Mouse (Mus musculus) ES-Bruce4 (cell line): Measurements from ENCODE around the gene Gm10401. TPM values are rescaled to one million over a fixed set of nuclear protein-coding genes. Genes with fewer than 3 reads are reported as not detected.

Source experiments
- H3K27ac ChIP-seq: 2 replicates; pipeline ENCODE4 v1.5.1; 2012; ENCODE audit warnings: low read length, inconsistent platforms; ENCODE audit not compliant: insufficient read depth
- H3K27me3 ChIP-seq: 2 replicates; pipeline ENCODE4 v1.6.1; 2012; ENCODE audit warnings: mild to moderate bottlenecking, low read length, inconsistent platforms; ENCODE audit not compliant: control insufficient read depth, poor library complexity, insufficient read depth, severe bottlenecking
- H3K36me3 ChIP-seq: 2 replicates; pipeline ENCODE4 v1.6.1; 2012; ENCODE audit warnings: inconsistent platforms, mild to moderate bottlenecking, low read length, moderate library complexity; ENCODE audit not compliant: control insufficient read depth, poor library complexity, insufficient read depth, severe bottlenecking
- H3K4me1 ChIP-seq: one replicate; pipeline ENCODE4 v1.8.1; 2011; ENCODE audit warnings: low read length; ENCODE audit not compliant: control insufficient read depth, insufficient read depth
- H3K4me3 ChIP-seq: 2 replicates; pipeline ENCODE4 v1.5.1; 2011; ENCODE audit warnings: low read depth, mild to moderate bottlenecking, low read length
- H3K9ac ChIP-seq: 2 replicates; pipeline ENCODE4 v1.6.1; 2012; ENCODE audit warnings: low read depth, mild to moderate bottlenecking, inconsistent platforms; ENCODE audit not compliant: poor library complexity, severe bottlenecking
- H3K9me3 ChIP-seq: replicated peaks from 2 replicates; pipeline ENCODE4 v1.6.1; 2012; ENCODE audit warnings: mild to moderate bottlenecking, low read length, inconsistent platforms; ENCODE audit not compliant: control insufficient read depth, poor library complexity, insufficient read depth, severe bottlenecking
- CTCF ChIP-seq: IDR thresholded peaks from one replicate; pipeline ENCODE4 v1.8.1; 2011; ENCODE audit warnings: low read depth, low read length
- EP300 ChIP-seq: IDR thresholded peaks from 2 replicates; pipeline ENCODE4 v1.6.1; 2011; ENCODE audit warnings: low read depth, low read length; ENCODE audit not compliant: insufficient read depth
- POLR2A ChIP-seq: IDR thresholded peaks from one replicate; pipeline ENCODE4 v1.8.1; 2011; ENCODE audit warnings: low read length; ENCODE audit not compliant: insufficient read depth
- polyA plus RNA-seq: library from polyadenylated mRNA; stranded (reverse); fragments of >200 nt; gene quantifications from 2 replicates; pipeline ENCODE4 v1.2.4, GENCODE M21; 2011; ENCODE audit warnings: low read depth; ENCODE audit not compliant: missing spikeins, insufficient read depth, insufficient read length

Gene Gm10401
- polyA plus RNA-seq, 1 experiment, result not detected

GRCm38 (mm10) chr5:115053791-115054396, 44.2 kb downstream of the Gm10401 start:
- H3K9me3 ChIP-seq, result no peaks in the 10 kb centered on the region
- H3K4me1 ChIP-seq, result peaks cover 5% of the 10 kb centered on the region
- TF ChIP-seq CTCF (no peak), EP300 (no peak), POLR2A (no peak)
- H3K9ac ChIP-seq, result no peak overlapping the region
- H3K27ac ChIP-seq, result no peak overlapping the region
- H3K4me3 ChIP-seq, result peak overlapping the region; percentile 13; the same call in 1 of the 2 replicates
- no peaks in the 10 kb centered on the region for H3K27me3 ChIP-seq
- no peaks in the 10 kb centered on the region for H3K36me3 ChIP-seq

GRCm38 (mm10) chr5:115052546-115052945, 45.5 kb downstream of the Gm10401 start:
- H3K9ac ChIP-seq, result no peak overlapping the region
- H3K4me3 ChIP-seq, result no peak overlapping the region
- TF ChIP-seq POLR2A, result no peak
- TF ChIP-seq CTCF, result no peak
- no peak for TF ChIP-seq EP300
- no peaks in the 10 kb centered on the region for H3K27me3 ChIP-seq
- H3K27ac ChIP-seq, result no peak overlapping the region
- peaks cover 7% of the 10 kb centered on the region for H3K4me1 ChIP-seq
- H3K36me3 ChIP-seq, result no peaks in the 10 kb centered on the region
- no peaks in the 10 kb centered on the region for H3K9me3 ChIP-seq

GRCm38 (mm10) chr5:115050776-115051175, 47.3 kb downstream of the Gm10401 start:
- TF ChIP-seq CTCF (no peak), EP300 (no peak), POLR2A (no peak)
- no peak overlapping the region for H3K4me3 ChIP-seq
- H3K27ac ChIP-seq, result no peak overlapping the region

GRCm38 (mm10) chr5:115049692-115050091, 48.4 kb downstream of the Gm10401 start:
- Histone ChIP-seq H3K4me1 (peaks cover 7% of the 10 kb centered on the region), H3K27me3 (no peaks in the 10 kb centered on the region), H3K36me3 (no peaks in the 10 kb centered on the region), H3K27ac (peak overlapping the region; percentile 83), H3K4me3 (no peak overlapping the region), H3K9me3 (no peaks in the 10 kb centered on the region), H3K9ac (no peak overlapping the region)
- TF ChIP-seq EP300 (no peak), POLR2A (no peak), CTCF (no peak)

More at GRCm38 (mm10) chr5:115050776-115051175, 47.3 kb downstream of the Gm10401 start:
- no peaks in the 10 kb centered on the region for H3K9me3 ChIP-seq
- no peak overlapping the region for H3K9ac ChIP-seq
- H3K27me3 ChIP-seq, result no peaks in the 10 kb centered on the region
- peaks cover 7% of the 10 kb centered on the region for H3K4me1 ChIP-seq
- H3K36me3 ChIP-seq, result no peaks in the 10 kb centered on the region

Other genes starting within 250 kb of the Gm10401 start
- gene 4930519G04Rik, start 244.6 kb downstream of the Gm10401 start, polyA plus RNA-seq, result not detected in 2 replicates
- gene Gm9936, start 239.6 kb downstream of the Gm10401 start, polyA plus RNA-seq, result 0.21 TPM in 1 of 2 replicates, not detected in the other
- gene Oasl2, start 201.4 kb downstream of the Gm10401 start, polyA plus RNA-seq, result 42.0 and 42.3 TPM in 2 replicates
- gene Oasl1, start 175.1 kb downstream of the Gm10401 start, polyA plus RNA-seq, result not detected in 2 replicates
- 21.7 and 22.8 TPM in 2 replicates for gene 2210016L21Rik, start 156.1 kb downstream of the Gm10401 start, polyA plus RNA-seq
- gene Hnf1a, start 127.2 kb downstream of the Gm10401 start, polyA plus RNA-seq, result 1.3 and 1.9 TPM in 2 replicates
- gene Sppl3, start 87.2 kb downstream of the Gm10401 start, polyA plus RNA-seq, result 69.2 and 80.9 TPM in 2 replicates
- 44.8 and 52.1 TPM in 2 replicates for gene Acads, start 21.1 kb upstream of the Gm10401 start, polyA plus RNA-seq
- gene Unc119b, start 36.7 kb upstream of the Gm10401 start, polyA plus RNA-seq, result 35.5 and 36.9 TPM in 2 replicates
- gene Mlec, start 59.9 kb upstream of the Gm10401 start, polyA plus RNA-seq, result 137 and 139 TPM in 2 replicates
- 8.1 and 11.4 TPM in 2 replicates for gene Cabp1, start 96.1 kb upstream of the Gm10401 start, polyA plus RNA-seq
- gene Pop5, start 137.5 kb upstream of the Gm10401 start, polyA plus RNA-seq, result 76.1 and 79.9 TPM in 2 replicates
- gene Rnf10, start 174.6 kb upstream of the Gm10401 start, polyA plus RNA-seq, result 180 and 185 TPM in 2 replicates
- gene Coq5, start 181.4 kb upstream of the Gm10401 start, polyA plus RNA-seq, result 28.3 and 35.9 TPM in 2 replicates
- 556 and 609 TPM in 2 replicates for gene Dynll1, start 202.7 kb upstream of the Gm10401 start, polyA plus RNA-seq
- gene Srsf9, start 228.9 kb upstream of the Gm10401 start, polyA plus RNA-seq, result 107 and 111 TPM in 2 replicates
- 12.9 and 17.3 TPM in 2 replicates for gene Gatc, start 242.9 kb upstream of the Gm10401 start, polyA plus RNA-seq
- 21.6 and 22.9 TPM in 2 replicates for gene Triap1, start 242.9 kb upstream of the Gm10401 start, polyA plus RNA-seq